Mouse (Mus musculus): Measurements from ENCODE around the gene Fstl4. TPM values are rescaled to one million over a fixed set of nuclear protein-coding genes. Genes with fewer than 3 reads are reported as not detected.
A peak's percentile ranks its signal among the peaks of the same experiment; 100 is the strongest.
"Not testable (repeated sequence)": the region's sequence is repeated elsewhere in the genome, so short reads cannot be mapped to it uniquely, and the experiment has no call there.

Fstl4 gene
- polyA plus RNA-seq, 1 experiment: 9.5 TPM

DNA sequence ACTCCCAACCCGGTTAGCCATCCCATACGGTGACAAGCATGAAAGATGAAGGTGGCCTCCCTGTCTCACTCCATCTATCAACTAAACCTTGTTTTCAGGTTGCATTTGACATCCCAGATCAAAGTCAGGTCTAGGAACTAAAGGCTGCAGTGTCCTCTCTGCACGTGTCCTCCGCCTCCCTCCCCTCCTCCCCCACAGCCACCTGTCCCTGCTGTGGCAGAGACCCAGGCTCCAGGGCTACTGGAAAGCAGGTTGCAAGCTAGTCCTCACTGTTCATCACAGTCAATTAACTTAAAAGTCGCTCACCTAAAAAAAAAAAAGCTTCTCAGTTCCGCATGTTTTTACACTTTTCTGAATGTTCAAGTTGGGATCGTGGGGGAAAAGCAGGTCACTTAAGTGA is 313.2 kb downstream of the Fstl4 start:
- DNase-seq (ENCODE audit: extremely low spot score in 1 of 2, low spot score in 1 of 2): no peak

- no peak for DNase-seq (ENCODE audit: extremely low spot score in 1 of 2, low spot score in 1 of 2)
These were observed 314.2 kb downstream of the Fstl4 start for GRCm38 (mm10) chr11:53078419-53079334.

GRCm38 (mm10) chr11:53081310-53081709 is 316.9 kb downstream of the Fstl4 start:
- no peak for DNase-seq (ENCODE audit: extremely low spot score in 1 of 2, low spot score in 1 of 2)

DNA sequence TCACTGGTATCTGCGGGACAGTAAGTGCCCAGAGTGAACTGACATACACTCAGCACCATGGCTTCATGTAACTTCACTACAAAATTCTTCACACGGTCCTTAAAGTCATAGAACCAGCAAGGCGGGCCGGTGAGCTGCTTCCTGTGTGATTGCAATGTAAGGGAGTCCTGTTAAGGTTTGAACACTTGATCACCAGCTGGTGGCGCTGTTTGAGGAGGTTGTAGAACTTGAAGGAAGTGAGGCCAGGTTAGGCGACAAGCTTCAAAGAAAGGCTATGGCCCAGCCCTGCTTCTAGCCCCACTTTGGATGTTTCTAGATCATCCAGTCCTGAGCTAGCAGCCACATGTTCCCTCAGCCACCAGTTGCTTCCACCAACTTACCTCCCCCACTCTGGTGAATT is 320.9 kb downstream of the Fstl4 start:
- no peak for DNase-seq (ENCODE audit: extremely low spot score in 1 of 2, low spot score in 1 of 2)

DNA sequence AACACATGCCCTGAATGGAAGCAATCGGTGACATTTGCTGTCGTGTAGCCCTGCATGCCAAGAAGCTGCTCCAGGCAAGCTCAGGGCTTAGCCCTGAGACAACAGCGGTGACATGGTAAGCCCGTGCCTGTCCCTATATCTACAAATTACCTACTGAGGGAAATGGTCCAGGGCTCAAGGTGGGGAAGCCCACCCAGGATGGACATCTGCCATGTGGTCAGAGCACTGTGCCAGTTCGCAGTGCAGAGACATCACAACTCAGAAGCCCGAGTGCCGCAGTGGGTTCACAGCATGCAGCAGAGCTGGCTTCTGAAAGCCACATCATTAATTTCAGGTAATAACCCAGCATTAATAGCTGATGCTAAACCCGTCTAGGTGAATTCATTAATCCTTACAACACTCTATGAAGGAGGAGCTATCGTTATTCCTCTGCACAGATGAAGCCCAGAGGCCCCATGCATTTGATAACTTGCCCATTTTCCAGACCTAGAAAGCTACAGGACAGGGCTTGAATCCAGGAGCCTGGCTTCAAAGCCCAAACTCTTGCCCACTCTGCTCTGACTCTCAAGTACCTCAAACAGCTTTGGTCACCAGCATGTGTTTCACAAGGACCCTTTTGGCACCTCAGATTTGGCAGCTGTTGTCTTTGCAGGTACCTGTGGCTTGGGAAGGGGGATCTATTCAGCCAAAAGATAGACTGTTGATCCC is 321.6 kb downstream of the Fstl4 start:
- no peak for DNase-seq (ENCODE audit: extremely low spot score in 1 of 2, low spot score in 1 of 2)

GRCm38 (mm10) chr11:53087896-53088295 is 323.5 kb downstream of the Fstl4 start:
- DNase-seq (ENCODE audit: extremely low spot score in 1 of 2, low spot score in 1 of 2): not testable (repeated sequence)

- no peak for DNase-seq (ENCODE audit: extremely low spot score in 1 of 2, low spot score in 1 of 2)
These were observed 327.2 kb downstream of the Fstl4 start for GRCm38 (mm10) chr11:53091596-53091995.

GRCm38 (mm10) chr11:53096871-53097270 is 332.4 kb downstream of the Fstl4 start:
- DNase-seq (ENCODE audit: extremely low spot score in 1 of 2, low spot score in 1 of 2): no peak

- DNase-seq (ENCODE audit: extremely low spot score in 1 of 2, low spot score in 1 of 2): peak; percentile 60 to 72
These were observed 332.9 kb downstream of the Fstl4 start for GRCm38 (mm10) chr11:53097331-53097730.

DNA sequence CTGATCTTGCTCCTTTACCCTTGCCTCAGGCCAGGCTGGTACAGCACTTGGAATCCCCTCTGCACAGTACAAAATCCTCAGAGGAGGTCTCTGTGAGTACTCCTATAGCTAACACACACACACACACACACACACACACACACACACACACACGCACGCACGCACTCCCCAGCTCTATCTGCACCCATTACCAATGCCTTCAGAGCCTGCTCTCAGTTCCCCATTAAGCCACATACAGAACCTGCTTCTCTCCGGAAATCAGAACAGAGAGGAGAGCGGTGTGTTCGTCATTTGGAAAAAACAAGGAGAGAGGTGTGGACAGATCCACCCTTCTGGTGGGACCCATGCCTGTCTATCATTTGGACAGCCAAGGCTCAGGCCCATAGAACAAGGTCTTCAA is 333.4 kb downstream of the Fstl4 start:
- DNase-seq (ENCODE audit: extremely low spot score in 1 of 2, low spot score in 1 of 2): no peak

DNA sequence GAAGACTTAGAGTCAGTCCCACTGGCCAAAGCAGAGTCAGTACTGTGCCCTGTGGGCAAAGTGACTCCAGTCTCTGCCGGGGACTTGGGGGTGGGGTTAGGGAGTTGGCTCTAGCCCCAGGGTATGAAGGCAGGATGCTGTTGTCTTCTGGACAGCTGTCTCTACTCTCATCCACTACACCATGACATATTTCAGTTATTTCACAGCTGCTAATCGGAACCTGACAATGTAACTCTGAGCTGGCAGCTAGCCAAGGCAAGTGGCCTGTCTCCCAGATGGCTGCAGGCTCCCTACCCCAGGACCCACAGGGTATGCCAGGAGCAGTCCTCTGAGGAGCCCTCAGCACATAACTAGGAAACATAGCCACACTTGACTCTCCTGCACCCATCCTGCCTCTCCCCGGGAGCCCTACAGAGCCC is 334.4 kb downstream of the Fstl4 start:
- no peak for DNase-seq (ENCODE audit: extremely low spot score in 1 of 2, low spot score in 1 of 2)

DNA sequence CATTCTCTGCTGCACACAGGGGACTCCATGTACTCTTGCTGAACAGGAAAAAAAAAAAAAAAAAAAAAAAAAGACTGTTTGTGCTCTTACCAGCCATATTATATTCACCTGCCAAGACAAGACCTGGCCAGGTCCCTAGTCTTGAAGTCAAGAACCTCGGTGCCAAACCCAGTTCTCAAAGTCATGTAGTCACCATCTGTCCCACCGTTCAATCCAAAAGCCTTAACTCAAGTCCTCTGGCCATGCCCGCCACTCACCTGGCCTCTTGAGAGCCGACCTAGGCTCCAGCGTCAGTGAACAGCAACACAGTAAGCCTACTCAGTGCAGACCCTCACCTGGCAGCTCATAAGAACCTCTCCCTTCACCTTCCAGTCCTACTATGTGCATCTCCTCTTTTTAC is 334.9 kb downstream of the Fstl4 start:
- no peak for DNase-seq (ENCODE audit: extremely low spot score in 1 of 2, low spot score in 1 of 2)

GRCm38 (mm10) chr11:53101732-53102131 is 337.3 kb downstream of the Fstl4 start:
- no peak for DNase-seq (ENCODE audit: extremely low spot score in 1 of 2, low spot score in 1 of 2)

GRCm38 (mm10) chr11:53103601-53104325 is 339.3 kb downstream of the Fstl4 start:
- no peak for DNase-seq (ENCODE audit: extremely low spot score in 1 of 2, low spot score in 1 of 2)

GRCm38 (mm10) chr11:53107706-53108105 is 343.3 kb downstream of the Fstl4 start:
- peak in 1 of 2 experiments; percentile 24 for DNase-seq (ENCODE audit: extremely low spot score in 1 of 2, low spot score in 1 of 2)

GRCm38 (mm10) chr11:53108798-53109197 is 344.4 kb downstream of the Fstl4 start:
- DNase-seq (ENCODE audit: extremely low spot score in 1 of 2, low spot score in 1 of 2): no peak

DNA sequence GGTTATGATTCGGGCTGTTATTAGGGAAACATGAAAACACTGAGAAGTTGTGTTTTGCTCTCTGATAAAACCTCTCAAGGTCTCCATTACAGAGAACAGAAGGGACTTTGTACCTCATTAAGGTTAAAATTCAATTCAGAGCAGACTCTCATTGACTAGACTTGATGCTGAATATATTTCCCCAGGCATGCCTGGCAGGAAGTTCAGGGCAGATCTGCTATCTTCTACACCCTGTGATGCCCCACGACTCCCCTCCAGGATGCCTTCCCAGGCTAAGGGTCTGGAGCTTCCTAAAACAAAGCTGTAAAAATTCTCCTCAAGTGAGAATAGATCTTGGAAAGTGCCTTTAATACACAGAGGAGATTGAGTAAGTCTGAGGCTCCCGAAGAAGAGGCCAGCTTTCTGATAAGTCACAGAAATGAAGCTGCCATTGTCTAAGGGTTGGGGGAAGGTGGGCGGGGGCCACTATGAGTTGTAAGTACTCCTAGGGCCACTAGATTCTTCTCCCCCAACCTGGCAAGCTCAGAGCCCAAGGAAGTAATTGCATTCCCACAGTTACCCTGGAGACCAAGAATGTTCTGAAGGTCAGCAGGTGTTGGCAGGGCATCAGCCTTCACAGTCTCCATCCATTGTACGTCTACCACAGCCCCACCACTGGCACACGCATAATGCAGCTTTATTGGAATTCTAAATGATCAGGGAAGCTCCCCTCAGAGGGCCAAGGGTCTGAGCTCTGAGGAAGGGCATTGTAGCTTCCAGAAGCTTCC is 345.4 kb downstream of the Fstl4 start:
- DNase-seq (ENCODE audit: extremely low spot score in 1 of 2, low spot score in 1 of 2): no peak

GRCm38 (mm10) chr11:53115711-53116110 is 351.3 kb downstream of the Fstl4 start:
- DNase-seq (ENCODE audit: extremely low spot score in 1 of 2, low spot score in 1 of 2): no peak

DNA sequence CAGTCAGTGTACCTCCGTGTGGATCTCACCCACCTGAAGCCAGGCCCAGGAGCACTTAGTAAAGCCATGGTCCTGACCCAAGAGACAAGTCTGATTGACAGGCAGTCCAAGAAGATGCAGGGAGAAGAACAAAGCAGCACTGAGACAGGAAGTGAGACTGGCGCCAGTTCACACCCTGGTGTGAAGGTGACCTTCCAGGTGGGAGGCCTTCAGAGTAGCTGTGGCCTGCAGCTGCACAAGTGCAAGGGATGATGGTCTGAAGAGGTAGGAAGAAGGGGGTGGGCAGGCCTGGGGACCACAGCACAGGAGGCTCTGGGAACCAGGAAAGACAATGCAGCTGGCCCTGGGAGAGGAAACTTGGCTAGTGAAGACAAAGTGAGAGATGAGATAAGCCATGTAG is 351.9 kb downstream of the Fstl4 start:
- DNase-seq (ENCODE audit: extremely low spot score in 1 of 2, low spot score in 1 of 2): no peak

- no peak for DNase-seq (ENCODE audit: extremely low spot score in 1 of 2, low spot score in 1 of 2)
These were observed 354.0 kb downstream of the Fstl4 start for GRCm38 (mm10) chr11:53118226-53118965.
